In genomic region chr4:114897853-114898252, GRCm38 (mm10) we compare ENCODE assay signal across 10 mouse cellular contexts. TPM values are rescaled to one million over a fixed set of nuclear protein-coding genes. Genes with fewer than 3 reads are reported as not detected.
DNase-seq lines count a peak whose midpoint lies in the region; ATAC-seq and TF ChIP-seq lines count a peak whose summit lies in the region.
"Had no signal": no experiment of that assay in that cellular context is flagged by ENCODE, and none has a peak within 500 bp of the region (broad histone marks: within the 10 kb centered on the region; RNA-seq: fewer than 3 reads in every experiment).

No protein-coding gene starts in this region.

- no peaks in the 10 kb centered on the region for H3K9me3 ChIP-seq in E14TG2a.4 (ENCODE audit: low read length)
- no peaks in the 10 kb centered on the region for H3K9me3 ChIP-seq in lung, embryonic 16.5 days (ENCODE audit: control insufficient read depth, low read length)
- H3K9me3 ChIP-seq: midbrain, embryonic 12.5 days had no signal

- peaks cover 27% of the 10 kb centered on the region for H3K4me1 ChIP-seq in E14TG2a.4 (replicated peaks; ENCODE audit: low read depth, low read length)
- peaks cover 3% of the 10 kb centered on the region; the same call in 1 of the 2 replicates for H3K4me1 ChIP-seq in lung, embryonic 16.5 days (replicated peaks; ENCODE audit: control insufficient read depth, insufficient read depth, low read length)

- H3K4me3 ChIP-seq in left cerebral cortex, adult 2 months: no peak overlapping the region
- H3K4me3 ChIP-seq in E14TG2a.4 (replicated peaks; ENCODE audit: low read length): no peak overlapping the region
- H3K4me3 ChIP-seq in lung, embryonic 16.5 days (ENCODE audit: low read length): no peak overlapping the region
- H3K4me3 ChIP-seq: midbrain, embryonic 12.5 days had no signal

- H3K27me3 ChIP-seq in E14TG2a.4 (ENCODE audit: insufficient read depth, low read length): peaks cover 80% of the 10 kb centered on the region
- peaks cover 45% of the 10 kb centered on the region for H3K27me3 ChIP-seq in lung, embryonic 16.5 days (ENCODE audit: control insufficient read depth, insufficient read depth, low read depth, low read length)

- peak; percentile 21 for TF ChIP-seq CTCF in left cerebral cortex, adult 2 months (IDR thresholded peaks at IDR 0.05)
- TF ChIP-seq CTCF in E14TG2a.4 (conservative IDR thresholded peaks at IDR 0.05; ENCODE audit: low read length): peak; percentile 23

- no peak for DNase-seq in left cerebral cortex, adult 2 months (ENCODE audit: extremely low spot score in 1 of 2, low spot score in 2 of 2)
- DNase-seq in left cerebral cortex, adult 11 months (ENCODE audit: low spot score): no peak
- peak; percentile 58 to 61 for DNase-seq in adrenal gland, postnatal 36 days
- no peak for DNase-seq in right cerebral cortex, adult 18-20 months
- DNase-seq in MN1 (ENCODE audit: low spot score): no peak
- DNase-seq in gastrocnemius, adult 8-10 months (ENCODE audit: low spot score in 2 of 2): no peak

- WGBS in lung, embryonic 16.5 days: 15% methylated on average over 4 of the region's 4 CpGs

- no peaks in the 10 kb centered on the region for H3K36me3 ChIP-seq in E14TG2a.4 (ENCODE audit: insufficient read depth, low read length)
- no peaks in the 10 kb centered on the region for H3K36me3 ChIP-seq in lung, embryonic 16.5 days (ENCODE audit: control insufficient read depth, insufficient read depth, low read length)
- H3K36me3 ChIP-seq: midbrain, embryonic 12.5 days had no signal

- intact Hi-C loops in left cerebral cortex, adult 2 months (cut with DNase I): no loop called here

- no peak overlapping the region for H3K9ac ChIP-seq in lung, embryonic 16.5 days (ENCODE audit: low read length)
- H3K9ac ChIP-seq: midbrain, embryonic 12.5 days had no signal

- no peak overlapping the region for H3K27ac ChIP-seq in left cerebral cortex, adult 2 months
- no peak overlapping the region for H3K27ac ChIP-seq in lung, embryonic 16.5 days (ENCODE audit: low read length)
- H3K27ac ChIP-seq: midbrain, embryonic 12.5 days had no signal

- no peak overlapping the region for H3K4me2 ChIP-seq in lung, embryonic 16.5 days (ENCODE audit: low read depth, low read length)
- H3K4me2 ChIP-seq: midbrain, embryonic 12.5 days had no signal

- ATAC-seq in lung, embryonic 16.5 days (ENCODE audit: low read depth): peak; percentile 43; the same call in 1 of the 2 replicates

RNA-seq across cellular contexts. Expression of gene Foxd2, which starts 10.8 kb away (rescaled TPM):
- total RNA-seq in left cerebral cortex, adult 2 months (2021): under 1 TPM; 0.35 to 0.63 TPM
- total RNA-seq in adrenal gland, postnatal 36 days (2021): 1 to 10 TPM; 1.4 to 1.7 TPM
- polyA plus RNA-seq in lung, embryonic 16.5 days (2015; fragmentation: Nextera tagmentation; extraction: Ambion mirVana): 0.08 TPM in 1 of 2 replicates, not detected in the other
- under 1 TPM in 3 of 4 experiments, not detected in 1; 0.10 to 0.29 (median 0.19) TPM for total RNA-seq in gastrocnemius, adult 8-10 months (2022)

RNA-seq across cellular contexts. Expression of gene Foxe3, which starts 28.0 kb away (rescaled TPM):
- not detected for total RNA-seq in left cerebral cortex, adult 2 months (2021)
- total RNA-seq in adrenal gland, postnatal 36 days (2021): not detected
- polyA plus RNA-seq in lung, embryonic 16.5 days (2015; fragmentation: Nextera tagmentation; extraction: Ambion mirVana): not detected in 2 replicates
- not detected for total RNA-seq in gastrocnemius, adult 8-10 months (2022)
- total RNA-seq: heart, postnatal 10 days had no signal

Comparison
In these comparisons a context has a peak if more than half of its experiments do, and no peak if none do; other contexts are left out.
1. DNase-seq: peak in adrenal gland, postnatal 36 days (2 of 2); none in left cerebral cortex, adult 2 months (0 of 2), left cerebral cortex, adult 11 months (single experiment), right cerebral cortex, adult 18-20 months (single experiment), MN1 (single experiment) and gastrocnemius, adult 8-10 months (0 of 2).